Mouse (Mus musculus) stomach, embryonic 14.5 days (tissue): ENCODE data around the gene Gal3st2c. TPM values are rescaled to one million over a fixed set of nuclear protein-coding genes. Genes with fewer than 3 reads are reported as not detected.
"Not testable (repeated sequence)": the region's sequence is repeated elsewhere in the genome, so short reads cannot be mapped to it uniquely, and the experiment has no call there.

Experiments
- ATAC-seq: fragments of 200-750 bp; cut with Nextera tagmentation; 2 replicates; pipeline ENCODE4 v1.8.0; 2017; ENCODE audit warnings: low read depth, moderate TSS enrichment; ENCODE audit not compliant: insufficient number of reproducible peaks, insufficient read depth, low FRiP score
- H3K27ac ChIP-seq: fragments of 300-500 bp; sonication (generic); 2 replicates; pipeline ENCODE4 v1.5.1; 2014; ENCODE audit warnings: mild to moderate bottlenecking, low read length, moderate library complexity, mixed read lengths
- H3K27me3 ChIP-seq: fragments of 300-500 bp; sonication (generic); 2 replicates; pipeline ENCODE4 v1.6.1; 2014; ENCODE audit warnings: low read length, control low read depth, mixed read lengths; ENCODE audit not compliant: control insufficient read depth, insufficient read depth
- H3K36me3 ChIP-seq: fragments of 300-500 bp; sonication (generic); 2 replicates; pipeline ENCODE4 v1.6.1; 2014; ENCODE audit warnings: mild to moderate bottlenecking, control low read depth, low read length, moderate library complexity, mixed read lengths; ENCODE audit not compliant: control insufficient read depth, insufficient read depth
- H3K4me1 ChIP-seq: fragments of 300-500 bp; sonication (generic); 2 replicates; pipeline ENCODE4 v1.6.1; 2014; ENCODE audit warnings: low read length, control low read depth, mixed read lengths; ENCODE audit not compliant: control insufficient read depth, insufficient read depth
- H3K4me2 ChIP-seq: fragments of 300-500 bp; sonication (generic); replicated peaks from 2 replicates; pipeline ENCODE4 v1.6.1; 2014; ENCODE audit warnings: low read depth, low read length, control low read depth
- H3K4me3 ChIP-seq: fragments of 300-500 bp; sonication (generic); 2 replicates; pipeline ENCODE4 v1.5.1; 2014; ENCODE audit warnings: low read depth, low read length, control low read depth
- H3K9ac ChIP-seq: fragments of 300-500 bp; sonication (generic); replicated peaks from 2 replicates; pipeline ENCODE4 v1.6.1; 2014; ENCODE audit warnings: low read depth, mild to moderate bottlenecking, control low read depth, low read length, moderate library complexity, mixed read lengths
- H3K9me3 ChIP-seq: fragments of 300-500 bp; sonication (generic); 2 replicates; pipeline ENCODE4 v1.6.1; 2016; ENCODE audit warnings: low read depth, low read length, control low read depth; ENCODE audit not compliant: control insufficient read depth
- WGBS: fragments of 180-500 bp; shearing (Covaris S2); extraction: QIAGEN DNeasy Blood & Tissue Kit; methylation state at CpG from one replicate; pipeline ENCODE4 v1.1.7; 2014; 5-methylcytosine and 5-hydroxymethylcytosine counted together
- polyA plus RNA-seq: library from polyadenylated mRNA; unstranded; fragments of >200 nt; fragmentation: Nextera tagmentation; extraction: Ambion mirVana; gene quantifications from 2 replicates; pipeline ENCODE4 v1.2.1, GENCODE M21; 2014

The Gal3st2c gene
- polyA plus RNA-seq, 1 experiment from 2014 or later: not detected

DNA sequence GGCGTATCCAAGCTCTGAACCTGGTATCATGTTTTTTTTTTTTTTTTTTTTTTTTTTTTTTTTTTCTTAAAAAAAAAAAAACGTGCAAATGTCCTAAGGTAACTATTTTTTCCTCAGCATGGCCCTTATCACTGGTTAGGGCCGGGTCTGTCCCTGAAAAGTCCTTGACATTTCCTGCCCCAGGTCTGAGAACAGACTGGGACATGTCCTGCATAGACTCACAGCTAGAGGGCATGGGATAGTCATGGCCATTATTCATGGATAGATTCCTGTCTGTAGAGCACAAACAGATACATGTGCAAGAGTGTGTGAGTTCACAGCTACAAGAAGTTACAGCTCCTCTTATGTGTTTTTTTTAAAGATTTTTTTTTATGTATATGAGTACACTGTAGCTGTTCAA lies 1.5 kb upstream of the Gal3st2c start:
- H3K4me2 ChIP-seq: no peak overlapping the region
- H3K9ac ChIP-seq: no peak overlapping the region
- H3K27me3 ChIP-seq: no peaks in the 10 kb centered on the region
- H3K27ac ChIP-seq: no peak overlapping the region
- no peaks in the 10 kb centered on the region for H3K9me3 ChIP-seq
- H3K36me3 ChIP-seq: no peaks in the 10 kb centered on the region
- no peaks in the 10 kb centered on the region for H3K4me1 ChIP-seq
- WGBS: 64% methylated on average over 3 of the region's 3 CpGs
- no peak for ATAC-seq
- no peak overlapping the region for H3K4me3 ChIP-seq

DNA sequence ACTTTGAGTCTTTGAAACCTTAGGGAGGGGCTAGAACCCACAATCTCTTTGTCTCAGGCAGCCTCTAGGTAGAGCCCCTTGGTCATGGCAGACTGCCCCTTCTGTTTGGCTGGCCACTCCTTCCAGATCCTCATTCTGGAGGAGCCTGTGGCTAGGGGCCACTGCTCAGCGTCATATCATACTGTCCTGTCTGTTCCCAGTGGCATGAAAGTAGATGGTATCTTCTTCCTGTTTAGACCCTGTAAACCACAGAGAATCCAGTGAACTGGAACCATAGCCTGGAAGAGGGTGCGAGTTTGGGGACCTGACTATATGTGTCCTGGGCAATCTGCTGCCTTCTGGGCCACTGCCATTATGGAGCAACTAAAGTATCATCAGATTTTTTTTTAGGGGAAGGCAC lies 759 bp downstream of the Gal3st2c start:
- not testable (repeated sequence) for H3K4me3 ChIP-seq, H3K27me3 ChIP-seq, H3K9me3 ChIP-seq, H3K4me1 ChIP-seq, H3K36me3 ChIP-seq, ATAC-seq, H3K27ac ChIP-seq, H3K4me2 ChIP-seq, H3K9ac ChIP-seq
- WGBS: 85% methylated on average over 2 of the region's 2 CpGs

DNA sequence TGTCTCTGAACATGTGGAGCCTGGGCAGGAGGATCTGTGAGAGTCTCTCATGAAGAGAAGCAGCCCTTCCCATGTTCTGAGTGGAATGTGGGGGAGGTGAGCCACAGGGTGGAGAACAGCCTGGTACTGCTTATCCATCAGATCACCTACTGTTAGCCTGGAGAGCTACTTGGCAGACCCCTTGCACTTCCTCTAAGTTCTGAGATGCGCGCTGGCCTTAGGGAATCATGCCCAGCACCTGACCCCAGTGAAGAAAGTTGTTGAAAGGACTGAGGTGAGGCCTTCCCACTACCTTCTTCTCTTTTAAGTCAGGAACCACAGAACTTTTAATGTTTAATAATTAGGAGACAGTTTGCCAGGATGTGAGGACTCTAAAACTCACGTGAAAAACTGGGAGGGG lies 1.2 kb downstream of the Gal3st2c start:
- not testable (repeated sequence) for H3K27me3 ChIP-seq, ATAC-seq

DNA sequence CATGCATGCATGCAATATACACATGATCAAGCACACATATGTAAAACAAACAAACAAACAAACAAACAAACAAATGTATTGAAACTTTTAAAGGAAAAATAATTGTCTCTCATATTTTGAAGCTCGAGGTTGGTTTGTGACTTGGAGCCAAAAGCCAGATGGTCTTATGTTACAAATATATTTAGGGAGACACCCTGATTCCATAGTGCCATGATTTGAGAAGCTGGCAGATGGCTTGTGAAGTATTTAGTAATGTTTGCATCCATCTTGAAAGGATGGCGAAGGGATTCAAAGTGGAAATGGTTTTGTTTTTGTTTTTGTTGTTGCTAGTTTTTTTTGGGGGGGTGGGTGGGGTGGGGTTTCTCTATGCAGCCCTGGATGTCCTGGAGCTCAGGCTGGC lies 10.7 kb downstream of the Gal3st2c start:
- no peak for ATAC-seq
- no peaks in the 10 kb centered on the region for H3K27me3 ChIP-seq
- no peak overlapping the region for H3K9ac ChIP-seq
- no peaks in the 10 kb centered on the region for H3K9me3 ChIP-seq
- H3K36me3 ChIP-seq: no peaks in the 10 kb centered on the region
- no peaks in the 10 kb centered on the region for H3K4me1 ChIP-seq
- 85% methylated on average over 2 of the region's 2 CpGs for WGBS
- no peak overlapping the region for H3K4me2 ChIP-seq
- no peak overlapping the region for H3K4me3 ChIP-seq
- H3K27ac ChIP-seq: no peak overlapping the region

More for the DNA sequence above, 1.2 kb downstream of the Gal3st2c start:
- H3K27ac ChIP-seq, H3K9ac ChIP-seq, H3K9me3 ChIP-seq, H3K4me3 ChIP-seq, H3K4me1 ChIP-seq, H3K4me2 ChIP-seq, H3K36me3 ChIP-seq: not testable (repeated sequence)
- 74% methylated on average over 3 of the region's 3 CpGs for WGBS

DNA sequence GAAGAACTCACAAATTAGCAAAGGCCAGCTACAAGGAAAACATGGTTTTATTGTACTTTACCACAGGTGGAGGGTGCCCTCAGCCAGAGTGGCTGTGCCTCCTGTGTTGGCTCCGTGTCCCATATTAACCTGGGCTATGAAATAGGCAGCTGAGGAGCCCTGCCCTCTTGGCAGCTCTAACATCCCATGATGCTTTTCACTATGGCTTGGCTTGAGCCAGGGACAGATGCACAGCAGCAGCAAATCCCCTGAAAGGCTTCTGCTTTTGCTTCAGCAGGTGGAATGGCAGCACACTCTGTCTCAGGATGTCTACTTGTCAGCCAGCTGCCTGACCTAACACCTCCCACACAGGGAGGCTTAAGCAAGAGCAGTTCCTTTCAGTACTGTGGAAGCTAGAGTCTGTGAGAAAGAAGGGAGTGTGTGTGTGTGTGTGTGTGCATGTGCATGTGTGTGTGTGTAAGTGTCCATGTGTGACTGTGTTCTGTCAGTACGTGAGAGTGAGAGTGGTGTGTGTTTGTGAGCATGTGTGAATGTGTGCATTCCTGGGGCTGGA lies 15.7 kb downstream of the Gal3st2c start:
- H3K4me3 ChIP-seq, H3K9me3 ChIP-seq, H3K27me3 ChIP-seq, ATAC-seq, H3K36me3 ChIP-seq, H3K9ac ChIP-seq, H3K4me2 ChIP-seq, H3K4me1 ChIP-seq, H3K27ac ChIP-seq: not testable (repeated sequence)
- 58% methylated on average over 2 of the region's 2 CpGs for WGBS

DNA sequence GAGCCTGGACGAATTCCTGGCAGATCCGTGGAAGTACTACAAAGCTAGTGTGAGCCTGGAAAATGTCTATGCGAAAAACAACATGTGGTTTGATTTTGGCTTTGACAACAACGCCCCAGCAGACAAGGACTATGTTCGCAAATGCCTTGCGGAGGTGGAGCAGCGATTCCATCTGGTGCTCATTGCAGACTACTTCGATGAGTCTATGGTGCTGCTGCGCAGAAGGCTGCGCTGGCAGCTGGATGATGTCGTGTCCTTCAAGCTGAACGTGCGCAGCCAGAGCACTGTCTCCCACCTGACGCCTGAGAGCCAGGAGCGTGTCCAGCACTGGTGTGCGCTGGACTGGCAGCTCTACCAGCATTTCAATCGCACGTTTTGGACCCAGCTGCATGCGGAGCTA lies 18.5 kb downstream of the Gal3st2c start:
- WGBS: 85% methylated on average over 15 of the region's 19 CpGs
- not testable (repeated sequence) for H3K4me3 ChIP-seq, H3K27ac ChIP-seq, H3K4me1 ChIP-seq, H3K9me3 ChIP-seq, H3K27me3 ChIP-seq, H3K9ac ChIP-seq, H3K4me2 ChIP-seq, ATAC-seq, H3K36me3 ChIP-seq

DNA sequence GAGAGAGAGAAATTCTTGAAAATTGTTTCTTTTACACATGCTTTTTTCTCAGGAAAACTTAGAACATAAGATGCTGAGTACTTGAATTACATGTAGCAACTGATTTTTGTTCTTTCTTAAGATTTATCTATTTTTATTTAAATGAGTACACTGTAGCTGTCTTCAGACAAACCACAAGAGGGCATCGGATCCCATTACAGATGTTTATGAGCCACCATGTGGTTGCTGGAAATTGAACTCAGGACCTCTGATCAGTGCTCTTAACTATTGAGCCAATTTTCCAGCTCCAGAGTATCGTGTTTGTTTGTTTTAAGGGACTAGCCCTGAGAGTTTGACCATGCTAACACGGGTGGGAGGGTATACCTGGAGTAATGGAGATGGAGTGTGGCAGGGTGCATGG lies 21.3 kb downstream of the Gal3st2c start:
- Histone ChIP-seq H3K27ac (no peak overlapping the region), H3K36me3 (no peaks in the 10 kb centered on the region), H3K27me3 (no peaks in the 10 kb centered on the region), H3K4me3 (no peak overlapping the region), H3K4me2 (no peak overlapping the region), H3K9me3 (no peaks in the 10 kb centered on the region), H3K9ac (no peak overlapping the region), H3K4me1 (no peaks in the 10 kb centered on the region)
- no peak for ATAC-seq
- 67% methylated on average over 3 of the region's 3 CpGs for WGBS

DNA sequence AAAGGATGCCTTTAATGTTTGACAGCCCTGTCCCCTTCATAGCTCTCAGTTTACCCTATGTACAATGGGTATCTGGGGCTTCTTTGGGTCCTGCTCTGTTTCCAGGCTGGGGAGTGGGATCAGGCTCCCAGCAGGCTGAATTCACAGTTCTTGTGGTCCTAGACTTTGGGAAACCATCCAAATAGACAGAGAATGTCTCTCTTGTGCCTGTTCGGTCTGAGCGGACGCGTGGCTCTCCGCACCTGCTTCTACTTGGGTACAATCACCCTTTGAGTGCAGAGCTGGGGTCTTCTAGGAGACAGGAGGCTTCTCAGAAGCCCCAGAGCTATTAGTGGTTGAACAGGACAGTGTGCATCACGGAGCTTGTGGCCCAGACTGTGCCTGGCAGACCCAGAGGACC lies 29.8 kb downstream of the Gal3st2c start, which contains the start of gene Neu4:
Gene Neu4 (plus strand): TSS at position 301 of the 400 bp plus-strand sequence.
- 86% methylated on average over 6 of the region's 6 CpGs for WGBS
- no peaks in the 10 kb centered on the region for H3K9me3 ChIP-seq

DNA sequence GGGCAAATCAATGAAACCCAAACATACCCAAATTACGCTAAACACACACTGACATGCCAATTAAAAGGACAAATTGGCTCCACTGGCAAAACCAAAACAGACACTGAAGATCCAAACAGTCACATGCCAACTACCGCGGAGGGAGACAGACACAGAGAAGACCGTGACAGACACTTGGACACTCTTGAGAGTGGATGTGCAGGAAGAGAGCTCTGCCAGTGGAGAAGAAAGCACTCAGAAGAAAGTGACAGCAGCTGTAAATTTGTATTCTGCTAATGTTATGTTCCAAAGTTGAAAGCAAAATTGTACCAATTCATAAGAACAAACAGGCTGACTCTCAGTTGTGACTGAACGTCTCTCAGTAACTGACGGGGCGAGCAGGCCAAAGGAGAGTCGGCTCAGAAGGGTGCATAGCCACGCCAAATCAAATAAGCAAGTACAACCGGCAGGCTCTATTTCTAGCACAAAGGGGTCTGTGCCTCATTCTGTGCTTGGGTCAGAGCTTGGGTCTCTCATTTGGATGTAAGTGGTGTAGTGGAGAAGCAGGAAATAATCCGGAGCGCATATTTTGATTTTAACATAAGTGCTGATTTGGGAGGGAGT lies 37.3 kb downstream of the Gal3st2c start:
- no peaks in the 10 kb centered on the region for H3K36me3 ChIP-seq
- no peaks in the 10 kb centered on the region for H3K27me3 ChIP-seq
- H3K4me2 ChIP-seq: no peak overlapping the region
- no peaks in the 10 kb centered on the region for H3K4me1 ChIP-seq
- H3K27ac ChIP-seq: no peak overlapping the region
- no peak overlapping the region for H3K4me3 ChIP-seq
- no peak overlapping the region for H3K9ac ChIP-seq
- H3K9me3 ChIP-seq: no peaks in the 10 kb centered on the region
- 79% methylated on average over 12 of the region's 12 CpGs for WGBS
- ATAC-seq: no peak

More for the DNA sequence above, 29.8 kb downstream of the Gal3st2c start, which contains the start of gene Neu4:
- Histone ChIP-seq H3K27ac (no peak within 1 kb of the TSS), H3K4me1 (no peaks in the 10 kb centered on the region), H3K4me2 (no peak within 1 kb of the TSS), H3K4me3 (no peak within 1 kb of the TSS), H3K9ac (no peak within 1 kb of the TSS), H3K36me3 (no peaks in the 10 kb centered on the region), H3K27me3 (no peaks in the 10 kb centered on the region)
- no peak for ATAC-seq
